Mouse (Mus musculus) olfactory bulb, adult 2 months (tissue): ENCODE results near the gene Gtpbp6.

Source experiments
- CTCF ChIP-seq: fragments of 200-500 bp; IDR thresholded peaks from 2 replicates; pipeline ENCODE4 v1.5.1; 2012; ENCODE audit warnings: low read depth, mild to moderate bottlenecking, low read length, moderate library complexity; ENCODE audit not compliant: insufficient read depth
- POLR2A ChIP-seq: fragments of 200-500 bp; IDR thresholded peaks from 2 replicates; pipeline ENCODE4 v1.6.1; 2012; ENCODE audit warnings: mild to moderate bottlenecking, low read depth, low read length, moderate library complexity; ENCODE audit not compliant: insufficient read depth

GRCm38 (mm10) chr5:110140424-110140823 is 32.4 kb upstream of the Gtpbp6 start:
- TF ChIP-seq POLR2A: no peak
- TF ChIP-seq CTCF: no peak
